Mouse (Mus musculus) heart, postnatal 0 days (tissue): ENCODE measurements around the gene Orm1. TPM values are rescaled to one million over a fixed set of nuclear protein-coding genes. Genes with fewer than 3 reads are reported as not detected.
A peak's percentile ranks its signal among the peaks of the same experiment; 100 is the strongest.

Experiments
- ATAC-seq: fragments of 200-750 bp; cut with Nextera tagmentation; 2 replicates; pipeline ENCODE4 v1.8.0; 2017; ENCODE audit warnings: low read depth, moderate number of reproducible peaks, moderate library complexity; ENCODE audit not compliant: insufficient read depth
- DNase-seq: peaks from one replicate; pipeline ENCODE4 v3.0.0-alpha.2; 2016; ENCODE audit warnings: low spot score
- H3K27ac ChIP-seq: fragments of 300-500 bp; sonication (generic); 2 replicates; pipeline ENCODE4 v1.5.1; 2014; ENCODE audit warnings: low read depth, mild to moderate bottlenecking
- H3K27me3 ChIP-seq: fragments of 300-500 bp; sonication (generic); 2 replicates; pipeline ENCODE4 v1.6.1; 2014; ENCODE audit warnings: low read length, mixed read lengths; ENCODE audit not compliant: control insufficient read depth, insufficient read depth
- H3K36me3 ChIP-seq: fragments of 300-500 bp; sonication (generic); replicated peaks from 2 replicates; pipeline ENCODE4 v1.6.1; 2014; ENCODE audit warnings: low read length, mixed read lengths; ENCODE audit not compliant: control insufficient read depth, insufficient read depth
- H3K4me1 ChIP-seq: fragments of 300-500 bp; sonication (generic); 2 replicates; pipeline ENCODE4 v1.6.1; 2014; ENCODE audit warnings: antibody characterized with exemption; ENCODE audit not compliant: control insufficient read depth, insufficient read depth
- H3K4me2 ChIP-seq: fragments of 300-500 bp; sonication (generic); 2 replicates; pipeline ENCODE4 v1.6.1; 2014; ENCODE audit warnings: low read depth, mild to moderate bottlenecking, low read length, moderate library complexity
- H3K4me3 ChIP-seq: fragments of 300-500 bp; sonication (generic); 2 replicates; pipeline ENCODE4 v1.5.1; 2014; ENCODE audit warnings: low read depth, low read length
- H3K9ac ChIP-seq: fragments of 300-500 bp; sonication (generic); replicated peaks from 2 replicates; pipeline ENCODE4 v1.6.1; 2014; ENCODE audit warnings: low read depth, low read length, mixed read lengths
- H3K9me3 ChIP-seq: fragments of 300-500 bp; sonication (generic); replicated peaks from 2 replicates; pipeline ENCODE4 v1.6.1; 2016; ENCODE audit warnings: low read length; ENCODE audit not compliant: control insufficient read depth
- CTCF ChIP-seq: IDR thresholded peaks from 2 replicates; pipeline ENCODE4 v1.5.1; 2016; ENCODE audit warnings: antibody characterized with exemption, control low read depth, low read depth
- EP300 ChIP-seq: IDR thresholded peaks from 2 replicates; pipeline ENCODE4 v1.6.1; 2016; ENCODE audit warnings: antibody characterized with exemption, low read depth
- WGBS: fragments of 180-500 bp; shearing (Covaris S2); extraction: QIAGEN DNeasy Blood & Tissue Kit; methylation state at CpG from one replicate; pipeline ENCODE4 v1.1.7; 2014; 5-methylcytosine and 5-hydroxymethylcytosine counted together
- polyA plus RNA-seq: library from polyadenylated mRNA; unstranded; fragments of >200 nt; fragmentation: Nextera tagmentation; extraction: Ambion mirVana; gene quantifications from 2 replicates; pipeline ENCODE4 v1.2.1, GENCODE M21; 2015
- total RNA-seq: library from RNA; depleted of rRNA; stranded (reverse); fragments of >200 nt; gene quantifications from 2 replicates; pipeline ENCODE4 v1.2.3, GENCODE M21; 2014; ENCODE audit warnings: low replicate concordance

The Orm1 gene
- total and polyA plus RNA-seq, 2 experiments from 2014 or later: not detected

DNA sequence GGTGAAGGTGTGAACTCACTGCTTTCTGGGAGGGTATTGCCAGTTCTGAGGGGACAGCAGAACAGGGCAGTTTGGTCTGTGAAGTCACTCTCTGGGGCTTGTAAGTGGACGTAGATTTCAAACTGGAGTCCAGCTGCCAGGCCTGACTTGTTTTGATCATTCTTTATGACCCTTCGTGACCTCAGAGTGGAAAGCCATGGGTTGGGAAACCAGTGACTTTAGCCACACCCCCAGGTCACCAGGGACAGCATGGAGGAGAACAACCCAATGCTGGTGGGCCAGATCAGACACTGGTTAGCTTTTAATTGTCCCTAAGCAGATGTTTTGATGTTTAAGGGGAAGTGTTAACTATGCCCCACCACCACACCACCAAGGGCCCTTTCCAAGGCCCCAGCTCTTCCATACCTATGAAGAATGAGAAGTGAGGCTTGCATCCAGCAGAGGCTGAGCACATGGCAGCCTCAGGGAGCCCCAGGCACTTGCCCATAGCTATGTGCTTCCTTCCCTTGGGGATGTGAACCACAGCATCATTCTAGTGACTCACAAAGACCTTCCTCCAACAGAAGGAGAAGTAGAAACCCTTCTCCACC, 12.7 kb downstream of the Orm1 start:
- ATAC-seq (no peak), DNase-seq (no peak)
- WGBS: 86% methylated on average over 2 of the region's 2 CpGs
- H3K27me3 ChIP-seq: no peaks in the 10 kb centered on the region
- H3K4me3 ChIP-seq: no peak overlapping the region
- no peak overlapping the region for H3K27ac ChIP-seq
- peaks cover 4% of the 10 kb centered on the region; the same call in 1 of the 2 replicates for H3K4me1 ChIP-seq
- H3K9me3 ChIP-seq: no peaks in the 10 kb centered on the region
- no peaks in the 10 kb centered on the region for H3K36me3 ChIP-seq
- H3K4me2 ChIP-seq: no peak overlapping the region
- no peak for TF ChIP-seq EP300
- TF ChIP-seq CTCF: no peak
- no peak overlapping the region for H3K9ac ChIP-seq

DNA sequence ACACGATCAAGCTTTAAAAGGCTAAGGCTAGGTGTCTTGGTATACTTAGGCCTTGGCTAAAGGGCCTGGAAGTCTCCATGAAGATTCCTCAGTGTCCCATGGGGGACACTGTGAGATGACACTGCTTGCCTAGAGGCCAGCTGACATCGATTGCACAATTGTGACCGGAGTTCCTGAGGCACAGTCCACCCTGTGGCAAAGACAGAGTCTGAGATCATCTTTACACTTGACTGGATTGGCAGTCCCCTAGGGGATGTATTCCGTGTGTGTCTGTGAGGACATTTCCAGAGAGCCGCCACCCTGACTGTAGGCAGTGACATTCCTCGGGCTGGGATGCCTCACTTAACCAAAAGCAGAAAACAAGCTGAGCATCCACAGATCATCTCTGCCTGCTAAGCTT, 15.5 kb downstream of the Orm1 start:
- no peak overlapping the region for H3K4me3 ChIP-seq
- no peak for TF ChIP-seq EP300
- no peak for TF ChIP-seq CTCF
- ATAC-seq (no peak), DNase-seq (no peak)
- no peak overlapping the region for H3K9ac ChIP-seq
- H3K27ac ChIP-seq: no peak overlapping the region
- H3K9me3 ChIP-seq: no peaks in the 10 kb centered on the region
- no peak overlapping the region for H3K4me2 ChIP-seq
- H3K36me3 ChIP-seq: no peaks in the 10 kb centered on the region
- H3K27me3 ChIP-seq: no peaks in the 10 kb centered on the region
- peaks cover 4% of the 10 kb centered on the region; the same call in 1 of the 2 replicates for H3K4me1 ChIP-seq
- WGBS: 63% methylated on average over 6 of the region's 6 CpGs

DNA sequence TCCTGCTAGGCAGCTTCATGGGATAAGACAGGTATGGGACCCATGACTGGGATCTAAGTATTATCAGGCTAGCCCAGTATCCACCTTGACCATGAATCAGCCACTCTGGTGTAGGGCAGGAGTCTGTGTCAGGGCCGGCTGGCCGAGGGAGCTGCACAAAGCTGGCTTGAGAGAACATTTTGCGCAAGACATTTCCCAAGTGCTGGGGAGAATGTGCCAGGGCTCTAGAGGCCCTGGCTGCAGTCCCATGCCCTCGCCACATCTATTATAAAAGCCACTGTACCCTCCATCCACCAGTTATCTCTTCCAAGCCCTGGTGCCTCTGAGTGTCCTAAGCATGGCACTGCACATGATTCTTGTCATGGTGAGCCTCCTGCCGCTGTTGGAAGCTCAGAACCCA, 17.8 kb downstream of the Orm1 start, which contains the start of gene Orm2:
TSS of gene Orm2 (plus strand) at position 300 of the 400 bp plus-strand sequence.
- TF ChIP-seq EP300 (no peak), CTCF (no peak)
- Histone ChIP-seq H3K27me3 (no peaks in the 10 kb centered on the region), H3K36me3 (no peaks in the 10 kb centered on the region), H3K9ac (no peak within 1 kb of the TSS), H3K4me3 (no peak within 1 kb of the TSS), H3K27ac (no peak within 1 kb of the TSS), H3K9me3 (no peaks in the 10 kb centered on the region), H3K4me2 (no peak within 1 kb of the TSS), H3K4me1 (no peaks in the 10 kb centered on the region)
- DNase-seq: no peak
- WGBS: 46% methylated on average over 5 of the region's 5 CpGs
- no peak for ATAC-seq

DNA sequence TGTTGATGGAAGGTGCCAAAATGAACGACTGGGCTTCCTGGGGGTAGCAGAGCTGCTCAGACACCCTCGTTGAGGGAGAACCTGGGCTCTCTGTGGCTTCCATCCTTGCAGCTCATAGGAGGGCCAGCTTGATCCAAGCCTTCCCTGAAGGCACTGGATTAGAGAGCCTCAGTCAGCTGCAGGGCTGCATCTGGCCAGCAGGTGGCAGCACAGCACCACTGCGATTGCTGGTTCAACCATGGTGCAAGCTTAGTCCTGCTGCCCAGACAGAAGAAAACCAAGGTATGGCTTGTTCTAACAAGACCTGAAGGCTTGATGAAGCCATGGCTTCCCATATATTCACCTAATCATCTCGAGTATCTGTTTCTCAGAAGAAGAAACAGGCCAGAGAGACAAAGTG, 24.2 kb downstream of the Orm1 start:
- peak; percentile 98 for TF ChIP-seq CTCF
- TF ChIP-seq EP300: no peak
- Histone ChIP-seq H3K4me3 (no peak overlapping the region), H3K27me3 (no peaks in the 10 kb centered on the region), H3K9me3 (no peaks in the 10 kb centered on the region), H3K4me1 (no peaks in the 10 kb centered on the region), H3K27ac (no peak overlapping the region), H3K9ac (no peak overlapping the region), H3K36me3 (peaks cover 9% of the 10 kb centered on the region; the same call in 1 of the 2 replicates), H3K4me2 (no peak overlapping the region)
- DNase-seq (peak; percentile 49), ATAC-seq (peak; percentile 54)
- WGBS: 27% methylated on average over 4 of the region's 4 CpGs

DNA sequence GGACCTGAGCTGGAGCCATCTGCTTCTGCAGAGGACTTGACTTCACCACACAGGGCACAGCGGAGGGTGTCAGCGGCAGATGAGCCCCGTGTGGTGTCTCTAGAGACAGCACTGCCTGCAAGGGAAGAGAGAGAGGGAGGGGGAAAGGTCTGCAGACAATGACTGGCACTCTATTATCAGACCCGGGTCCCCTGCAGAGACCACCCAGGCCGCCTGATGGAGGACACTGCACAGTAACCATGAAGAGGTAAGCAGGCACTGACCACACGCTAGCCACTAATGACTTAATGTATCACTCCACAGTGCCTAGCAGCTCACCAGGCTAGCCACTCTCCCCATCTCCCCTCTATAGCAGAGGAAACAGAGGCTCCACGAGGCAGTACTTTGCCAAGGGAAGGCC, 26.5 kb downstream of the Orm1 start:
- Histone ChIP-seq H3K27me3 (no peaks in the 10 kb centered on the region), H3K4me3 (no peak overlapping the region), H3K9me3 (no peaks in the 10 kb centered on the region), H3K4me2 (no peak overlapping the region), H3K4me1 (no peaks in the 10 kb centered on the region), H3K9ac (no peak overlapping the region), H3K27ac (no peak overlapping the region), H3K36me3 (peaks cover 9% of the 10 kb centered on the region; the same call in 1 of the 2 replicates)
- no peak for DNase-seq
- ATAC-seq: no peak
- 57% methylated on average over 7 of the region's 7 CpGs for WGBS
- no peak for TF ChIP-seq CTCF
- TF ChIP-seq EP300: no peak

DNA sequence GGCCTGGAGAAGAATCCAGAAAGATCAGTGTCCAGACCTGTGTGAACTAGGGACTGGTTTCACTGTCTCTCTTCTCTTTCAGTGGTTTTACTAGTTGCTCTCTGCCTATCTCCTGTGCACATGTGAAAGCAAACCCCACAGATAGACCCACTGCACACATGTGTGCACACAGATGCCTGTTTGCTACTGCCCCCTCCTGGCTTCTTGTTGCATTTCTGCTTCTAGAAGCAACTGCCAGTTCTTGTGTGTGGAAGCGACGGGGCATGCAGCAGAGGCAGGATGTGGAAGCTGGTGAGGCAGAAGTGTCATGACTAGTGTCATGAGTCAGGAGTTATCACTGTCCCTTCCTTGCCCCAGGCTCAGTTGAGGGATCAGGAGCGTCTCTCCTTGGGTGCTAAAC, 27.5 kb downstream of the Orm1 start:
- H3K4me1 ChIP-seq: no peaks in the 10 kb centered on the region
- H3K27me3 ChIP-seq: no peaks in the 10 kb centered on the region
- WGBS: 42% methylated on average over 3 of the region's 3 CpGs
- no peak overlapping the region for H3K27ac ChIP-seq
- H3K9ac ChIP-seq: no peak overlapping the region
- no peak overlapping the region for H3K4me3 ChIP-seq
- H3K4me2 ChIP-seq: no peak overlapping the region
- H3K36me3 ChIP-seq: peaks cover 16% of the 10 kb centered on the region
- no peak for DNase-seq
- no peaks in the 10 kb centered on the region for H3K9me3 ChIP-seq
- peak; percentile 48 for TF ChIP-seq CTCF
- TF ChIP-seq EP300: no peak
- no peak for ATAC-seq
